ENCODE assay signal across 27 mouse cellular contexts in genomic region chr1:35841626-35842025, GRCm38 (mm10).
DNase-seq lines count a peak whose midpoint lies in the region; TF ChIP-seq lines count a peak whose summit lies in the region.
"Had no signal": no experiment of that assay in that cellular context is flagged by ENCODE, and none has a peak within 500 bp of the region (broad histone marks: within the 10 kb centered on the region; RNA-seq: fewer than 3 reads in every experiment).

No protein-coding gene starts in this region.

- DNase-seq in heart, embryonic 10.5 days (ENCODE audit: low spot score) = peak; percentile 16
- DNase-seq in heart, adult 18-20 months = no peak
- peak; percentile 27 for DNase-seq in testis, postnatal 10 days (ENCODE audit: low spot score)
- DNase-seq in testis, postnatal 14 days (ENCODE audit: low spot score) = no peak
- DNase-seq in R1 (ENCODE audit: low read depth, low spot score) = peak; percentile 67
- no peak for DNase-seq in left cerebral cortex, adult 2 months (ENCODE audit: extremely low spot score in 1 of 2, low spot score in 2 of 2)
- no peak for DNase-seq in gastrocnemius, postnatal 4 days (ENCODE audit: low spot score in 2 of 2)
- DNase-seq: adrenal gland, adult 8-10 months; adrenal gland, postnatal 25 days; cerebellum, adult 11-12 months; cerebellum, adult 8-10 months; cerebellum, postnatal 10 days; cerebellum, postnatal 36 days; embryo, embryonic 11 days; forebrain, postnatal 0 days; gastrocnemius, postnatal 25 days; heart, postnatal 14 days; kidney, adult 18-20 months had no signal

- peaks cover 3% of the 10 kb centered on the region; the same call in 1 of the 2 replicates for H3K4me1 ChIP-seq in heart, embryonic 10.5 days
- H3K4me1 ChIP-seq: embryonic facial prominence, embryonic 13.5 days; forebrain, embryonic 13.5 days; hindbrain, embryonic 12.5 days; hindbrain, embryonic 15.5 days had no signal

- no peak for TF ChIP-seq CTCF in left cerebral cortex, adult 2 months (IDR thresholded peaks at IDR 0.05)

- H3K27me3 ChIP-seq in heart, embryonic 10.5 days (ENCODE audit: insufficient read depth, poor library complexity, severe bottlenecking) = no peaks in the 10 kb centered on the region
- H3K27me3 ChIP-seq: embryonic facial prominence, embryonic 13.5 days; forebrain, embryonic 13.5 days; heart, embryonic 13.5 days; hindbrain, embryonic 12.5 days; hindbrain, embryonic 15.5 days; Patski had no signal

- H3K9me3 ChIP-seq in heart, embryonic 10.5 days = no peaks in the 10 kb centered on the region
- H3K9me3 ChIP-seq: embryonic facial prominence, embryonic 10.5 days; embryonic facial prominence, embryonic 13.5 days; G1E; heart, embryonic 13.5 days; hindbrain, embryonic 12.5 days; hindbrain, embryonic 15.5 days had no signal

- 79% methylated on average over 2 of the region's 2 CpGs for WGBS in heart, embryonic 10.5 days

- H3K36me3 ChIP-seq in heart, embryonic 10.5 days = no peaks in the 10 kb centered on the region
- H3K36me3 ChIP-seq: embryonic facial prominence, embryonic 10.5 days; embryonic facial prominence, embryonic 13.5 days; G1E; heart, embryonic 13.5 days; hindbrain, embryonic 12.5 days; hindbrain, embryonic 15.5 days had no signal

- intact Hi-C loops in left cerebral cortex, adult 2 months (cut with DNase I) = no loop called here

- H3K4me3 ChIP-seq in heart, embryonic 10.5 days = no peak overlapping the region
- H3K4me3 ChIP-seq in left cerebral cortex, adult 2 months = no peak overlapping the region
- H3K4me3 ChIP-seq: embryonic facial prominence, embryonic 10.5 days; embryonic facial prominence, embryonic 13.5 days; erythroblast, embryonic 14.5 days; forebrain, embryonic 13.5 days; heart, embryonic 13.5 days; hindbrain, embryonic 12.5 days; hindbrain, embryonic 15.5 days had no signal

- no peak overlapping the region for H3K27ac ChIP-seq in heart, embryonic 10.5 days
- no peak overlapping the region for H3K27ac ChIP-seq in left cerebral cortex, adult 2 months
- H3K27ac ChIP-seq: embryonic facial prominence, embryonic 10.5 days; embryonic facial prominence, embryonic 13.5 days; forebrain, embryonic 13.5 days; heart, embryonic 13.5 days; hindbrain, embryonic 12.5 days; hindbrain, embryonic 15.5 days had no signal

Comparison
In these comparisons a context has a peak if more than half of its experiments do, and no peak if none do; other contexts are left out.
1. DNase-seq: peak in heart, embryonic 10.5 days (single experiment), testis, postnatal 10 days (single experiment) and R1 (single experiment); none in heart, adult 18-20 months (0 of 2), testis, postnatal 14 days (single experiment), left cerebral cortex, adult 2 months (0 of 2) and gastrocnemius, postnatal 4 days (0 of 2).